ENCODE assay signal across 8 mouse cellular contexts in the genomic region with DNA sequence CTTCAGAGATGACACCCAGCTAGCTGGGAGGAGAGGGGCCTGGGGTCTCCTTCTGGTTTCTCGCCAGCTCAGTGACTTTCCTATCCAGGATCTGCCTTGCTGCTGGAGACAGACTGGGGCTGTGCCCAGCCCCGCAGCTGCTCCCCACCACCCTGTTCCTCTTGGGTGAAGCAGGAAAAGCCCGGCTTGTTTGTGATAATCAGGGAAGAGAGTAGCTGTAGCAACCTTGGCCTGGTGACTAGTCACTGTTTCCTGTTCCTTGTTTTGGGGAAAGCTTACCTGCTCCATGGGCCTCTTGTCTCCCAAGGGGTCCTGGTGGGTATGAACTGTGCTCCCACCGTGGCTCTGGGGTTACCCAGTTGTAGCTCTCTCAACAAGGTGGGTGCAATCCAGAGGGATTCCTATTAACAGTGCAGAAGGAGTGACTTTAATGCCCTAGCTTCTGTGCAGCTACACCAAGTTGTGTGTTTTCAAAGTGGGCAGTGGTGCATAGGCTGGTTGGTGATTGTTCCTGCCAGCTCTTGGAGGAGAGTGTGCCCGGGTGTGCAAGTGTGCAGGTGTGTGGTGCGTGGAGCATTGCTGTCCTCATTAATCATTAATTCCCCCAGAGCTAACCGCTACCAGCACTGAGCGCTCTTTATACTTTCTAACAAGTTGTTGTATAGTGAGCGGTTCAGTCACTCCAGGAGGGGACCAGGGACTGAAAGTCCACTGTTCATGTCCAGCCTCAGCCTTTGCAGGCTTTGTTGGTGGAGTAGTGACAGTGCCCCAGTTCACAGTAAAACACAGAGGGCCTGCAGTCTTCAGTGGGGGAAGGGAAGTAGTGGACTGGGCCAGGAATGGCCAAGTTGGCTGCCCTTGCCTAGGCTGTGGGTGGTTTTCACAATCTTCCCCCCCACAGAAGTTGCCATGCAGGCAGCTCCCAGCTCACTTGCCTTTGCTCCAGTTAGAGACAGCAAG. TPM values are rescaled to one million over a fixed set of nuclear protein-coding genes. Genes with fewer than 3 reads are reported as not detected.
A peak's percentile ranks its signal among the peaks of the same experiment; 100 is the strongest.
DNase-seq lines count a peak whose midpoint lies in the region; ATAC-seq and TF ChIP-seq lines count a peak whose summit lies in the region.

No protein-coding gene starts in this region.

- ATAC-seq in megakaryocyte progenitor cell, adult 5-6 weeks (replicated peaks; ENCODE audit: poor library complexity), result no peak
- no peak for ATAC-seq in CD4-positive, CD25-positive, alpha-beta regulatory T cell, adult 4 months

- no peak for TF ChIP-seq CTCF in cortical plate, adult 2 months (IDR thresholded peaks at IDR 0.05; ENCODE audit: extremely low read depth, insufficient read depth, low read length)

- peak; percentile 95 for DNase-seq in heart, adult 11 months
- no peak for DNase-seq in heart, postnatal 25 days (ENCODE audit: low spot score)
- DNase-seq in Muller cell, postnatal 12 days (ENCODE audit: inconsistent ontology term), result peak; percentile 75
- DNase-seq in kidney, postnatal 25 days, result peak; percentile 54 to 85
- peak; percentile 29 for DNase-seq in lung, postnatal 10 days

- intact Hi-C loops in heart, postnatal 25 days (cut with DNase I), result loop anchor here (5.0 kb wide), 2 partner anchors 96 to 134 kb away; no protein-coding TSS in a partner anchor

- peak overlapping the region; percentile 76 for H3K27ac ChIP-seq in cortical plate, adult 2 months (ENCODE audit: insufficient read depth, low read length)

- peaks cover 10% of the 10 kb centered on the region for H3K4me1 ChIP-seq in cortical plate, adult 2 months (ENCODE audit: control insufficient read depth, insufficient read depth, low read length)

- TF ChIP-seq POLR2A in cortical plate, adult 2 months (IDR thresholded peaks at IDR 0.05; ENCODE audit: extremely low read depth, insufficient read depth, low read length), result 0 out of 2 replicates have a peak, but pooled peaks have one; percentile 14

- H3K4me3 ChIP-seq in cortical plate, adult 2 months (ENCODE audit: insufficient read depth, low read length), result peak overlapping the region; percentile 99

RNA-seq across cellular contexts. Expression of a gene that starts 2.3 kb away (rescaled TPM):
- total RNA-seq in heart, postnatal 25 days (2021), result 100 to 1,000 TPM; 115 to 127 TPM
- 220 TPM in 2 replicates for polyA plus RNA-seq in cortical plate, adult 2 months (2012; rRNA removed)
- 1.7 and 1.9 TPM in 2 replicates for total RNA-seq in megakaryocyte progenitor cell, adult 5-6 weeks (2015)
- total RNA-seq in megakaryocyte progenitor cell, adult 5-6 weeks (2017), result 1.6 and 2.7 TPM in 2 replicates
- under 1 TPM in 1 of 2 experiments, not detected in 1; 0.27 TPM for polyA plus RNA-seq in CD4-positive, CD25-positive, alpha-beta regulatory T cell, adult 4 months (2017; shearing (Covaris generic))

Comparison
In these comparisons a context has a peak if more than half of its experiments do, and no peak if none do; other contexts are left out.
1. RNA of a gene that starts 2.3 kb away (total RNA-seq): 115 to 127 TPM in heart, postnatal 25 days; 1.6 to 2.7 TPM in megakaryocyte progenitor cell, adult 5-6 weeks; every median in the first group is over 10 times any median in the second.